Mouse (Mus musculus) mammary gland, adult 2 months (tissue): ENCODE measurements around the gene Adora2a. TPM values are rescaled to one million over a fixed set of nuclear protein-coding genes. Genes with fewer than 3 reads are reported as not detected.

Experiments
- polyA plus RNA-seq: library from polyadenylated mRNA; depleted of rRNA; stranded (reverse); fragments of >200 nt; gene quantifications from 2 replicates; pipeline ENCODE4 v1.2.3, GENCODE M21; 2012; ENCODE audit warnings: low replicate concordance; rRNA removed

Gene Adora2a
- 21.5 and 40.6 TPM in 2 replicates for polyA plus RNA-seq

DNA sequence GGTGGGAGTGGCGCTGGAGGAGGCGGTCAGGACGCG is at the start of gene Adora2a:
Gene Adora2a, plus strand, starts transcription at position 6 of the 36 bp plus-strand sequence.

Other genes with a start within 250 kb of the Adora2a start
- gene Specc1l, start 104.8 kb upstream of the Adora2a start, polyA plus RNA-seq = 22.3 and 23.6 TPM in 2 replicates
- 1.4 and 1.7 TPM in 2 replicates for gene Upb1, start 84.2 kb downstream of the Adora2a start, polyA plus RNA-seq
- 6.3 and 11.6 TPM in 2 replicates for gene Snrpd3, start 200.7 kb downstream of the Adora2a start, polyA plus RNA-seq
- 114 and 129 TPM in 2 replicates for gene Gucd1, start 201.1 kb downstream of the Adora2a start, polyA plus RNA-seq
- gene Lrrc75b, start 243.5 kb downstream of the Adora2a start, polyA plus RNA-seq = 5.1 and 7.0 TPM in 2 replicates
- 21.5 and 25.4 TPM in 2 replicates for gene Ggt1, start 244.7 kb downstream of the Adora2a start, polyA plus RNA-seq